Mouse (Mus musculus) embryo, embryonic 9.5 days (tissue): Measurements from ENCODE around the gene Cdkn2d.
A peak's percentile ranks its signal among the peaks of the same experiment; 100 is the strongest.

Experiments used
- DNase-seq: peaks from one replicate; pipeline ENCODE4 v3.0.0-alpha.2; 2017; ENCODE audit errors: extremely low spot score

The Cdkn2d gene

DNA sequence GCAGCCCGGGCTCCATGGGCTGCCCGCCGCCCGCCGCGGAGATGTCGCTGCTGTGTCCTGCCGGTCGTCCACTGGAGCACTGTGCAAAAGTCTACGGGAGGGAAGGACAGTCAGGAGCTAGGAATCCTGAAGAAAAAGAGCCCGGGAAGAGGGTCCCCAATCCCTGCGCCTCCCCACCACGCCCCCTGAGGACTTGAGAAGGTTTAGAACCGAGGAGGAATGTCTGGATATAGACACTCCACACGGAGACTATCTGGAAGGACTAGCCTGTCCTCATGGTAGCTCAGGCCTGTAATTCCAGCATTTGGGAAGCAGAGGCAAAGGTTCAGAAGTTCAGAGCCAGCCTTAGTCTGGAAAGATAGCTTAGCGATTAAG lies 46.1 kb downstream of the Cdkn2d start:
- DNase-seq = no peak

DNA sequence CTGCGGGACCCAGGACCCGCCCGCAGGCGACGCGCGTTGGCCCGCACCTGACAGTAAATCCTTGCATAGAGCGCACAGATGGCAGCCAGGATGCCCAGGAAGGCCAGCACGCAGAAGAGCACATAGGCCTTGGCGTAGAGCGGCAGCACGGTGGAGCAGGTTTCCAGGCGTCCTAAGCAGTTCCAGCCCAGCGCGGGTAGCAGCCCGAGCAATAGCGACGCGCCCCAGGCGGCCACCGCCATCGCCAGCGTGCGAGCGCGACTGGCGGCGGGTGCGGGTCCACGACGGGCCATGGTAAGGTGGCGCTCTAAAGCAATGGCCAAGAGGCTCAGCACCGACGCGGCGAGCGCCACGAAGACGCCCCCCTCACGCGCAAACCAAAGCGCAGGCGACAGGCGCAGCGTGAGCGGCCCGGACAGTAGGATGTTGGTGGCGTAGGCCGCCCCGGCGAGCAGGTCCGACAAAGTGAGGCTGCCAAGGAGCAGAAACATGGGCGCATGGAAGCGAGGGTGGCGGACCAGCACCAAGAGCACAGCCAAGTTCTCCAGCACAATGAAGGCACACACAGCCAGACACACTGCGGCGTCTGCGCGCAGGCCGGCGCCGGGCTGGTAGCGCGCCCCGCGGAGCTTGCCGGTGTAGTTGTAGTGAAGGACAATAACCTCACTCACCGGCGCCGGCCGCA lies 46.6 kb downstream of the Cdkn2d start:
- peak; percentile 53 for DNase-seq

GRCm38 (mm10) chr9:21243826-21244427 lies 47.3 kb downstream of the Cdkn2d start:
- no peak for DNase-seq

DNA sequence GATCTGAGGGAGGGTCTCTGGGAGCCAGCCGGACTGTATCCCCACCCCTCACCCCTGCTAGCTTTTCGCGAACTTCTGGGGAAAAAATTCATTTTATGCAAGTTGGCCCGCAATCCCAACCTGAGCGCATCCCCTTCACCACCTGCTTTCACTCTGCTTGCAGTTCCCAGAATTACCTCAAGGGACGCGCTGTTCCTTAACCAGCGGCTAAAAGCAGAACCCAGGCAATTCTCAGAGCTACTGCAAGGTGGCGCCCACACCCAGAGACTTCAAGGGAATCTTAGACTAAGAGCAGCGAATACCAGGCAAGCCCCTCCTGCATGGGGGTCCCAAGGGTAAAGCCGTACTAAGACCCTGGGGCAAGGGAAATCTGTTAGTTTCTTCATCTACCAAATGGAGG lies 49.9 kb downstream of the Cdkn2d start:
- DNase-seq = peak; percentile 88

DNA sequence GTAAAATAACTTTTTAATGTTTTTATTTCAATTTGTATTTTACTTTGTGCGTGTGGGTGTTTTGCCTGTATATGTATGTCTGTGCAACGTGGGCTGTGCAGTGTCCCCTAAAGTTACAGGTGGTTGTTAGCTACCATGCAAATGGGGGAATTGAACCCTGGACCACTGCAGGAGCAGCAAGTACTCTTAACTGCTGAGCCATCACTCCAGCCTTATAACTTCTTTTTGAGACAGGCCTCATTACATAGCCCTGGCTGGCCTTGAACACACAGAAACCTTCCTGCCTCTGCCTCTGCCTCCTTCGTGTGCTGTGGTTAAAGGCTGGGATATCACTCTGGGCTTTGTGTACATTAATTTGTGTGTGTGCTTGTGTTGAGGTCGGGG lies 51.8 kb downstream of the Cdkn2d start:
- DNase-seq = no peak

- peak; percentile 86 for DNase-seq
Measured at GRCm38 (mm10) chr9:21238733-21239464, 52.3 kb downstream of the Cdkn2d start, which contains the start of gene Keap1. Gene Keap1, minus strand, starts transcription at chr9:21239361.
